Mouse (Mus musculus): ENCODE measurements around the gene Vwc2.

The Vwc2 gene

GRCm38 (mm10) chr11:11242694-11243377, 128.8 kb downstream of the Vwc2 start:
- no peak for DNase-seq (ENCODE audit: low spot score)

- DNase-seq (ENCODE audit: low spot score): no peak
These were observed 143.3 kb downstream of the Vwc2 start for GRCm38 (mm10) chr11:11257348-11257747.

- DNase-seq (ENCODE audit: low spot score): no peak
These were observed 166.1 kb downstream of the Vwc2 start for GRCm38 (mm10) chr11:11280128-11280527.

- no peak for DNase-seq (ENCODE audit: low spot score)
These were observed 169.5 kb downstream of the Vwc2 start for GRCm38 (mm10) chr11:11283512-11283911.

All from c-Kit-positive CD71-positive TER-119-positive erythroid progenitor cells, embryonic 14.5 days (primary cell).